Mouse (Mus musculus) ES-E14 (cell line): ENCODE data around the gene Tmem120b. TPM values are rescaled to one million over a fixed set of nuclear protein-coding genes. Genes with fewer than 3 reads are reported as not detected.

Experiments
- DNase-seq: peaks from one replicate; pipeline ENCODE4 v3.0.0-alpha.2; 2013; ENCODE audit warnings: low read depth, low spot score
- H3K27ac ChIP-seq: 2 replicates; pipeline ENCODE4 v1.5.1; 2012; ENCODE audit warnings: low read depth, mild to moderate bottlenecking, low read length, moderate library complexity, mixed read lengths; ENCODE audit not compliant: poor library complexity, insufficient read depth, severe bottlenecking
- H3K36me3 ChIP-seq: 2 replicates; pipeline ENCODE4 v1.6.1; 2012; ENCODE audit warnings: mild to moderate bottlenecking, low read length, moderate library complexity, mixed read lengths; ENCODE audit not compliant: control insufficient read depth, poor library complexity, insufficient read depth, severe bottlenecking
- H3K4me1 ChIP-seq, 2 experiments: fragments of 150-350 bp in 1 of 2; sonication (generic) in 1 of 2; 2 replicates each; pipeline ENCODE4 v1.6.1; 2012; ENCODE audit warnings: low read length in 2 of 2, mild to moderate bottlenecking in 1 of 2, mixed read lengths in 1 of 2; ENCODE audit not compliant: control insufficient read depth in 2 of 2, insufficient read depth in 2 of 2, poor library complexity in 1 of 2
- H3K4me3 ChIP-seq, 2 experiments: fragments of 150-350 bp in 1 of 2; sonication (generic) in 1 of 2; 2 replicates each; pipeline ENCODE4 v1.5.1; 2012; ENCODE audit warnings: low read length in 2 of 2, low read depth in 1 of 2, mild to moderate bottlenecking in 1 of 2, mixed read lengths in 1 of 2; ENCODE audit not compliant: insufficient read depth in 1 of 2, poor library complexity in 1 of 2, severe bottlenecking in 1 of 2
- H3K9ac ChIP-seq: 2 replicates; pipeline ENCODE4 v1.6.1; 2012; ENCODE audit warnings: low read depth, mild to moderate bottlenecking, low read length, mixed read lengths; ENCODE audit not compliant: poor library complexity, insufficient read depth, severe bottlenecking
- H3K9me3 ChIP-seq: fragments of 150-350 bp; sonication (generic); 2 replicates; pipeline ENCODE4 v1.6.1; 2012; ENCODE audit warnings: low read depth, mild to moderate bottlenecking, low read length; ENCODE audit not compliant: control insufficient read depth, insufficient read depth
- CHD2 ChIP-seq: IDR thresholded peaks from 2 replicates; pipeline ENCODE4 v1.6.1; 2014; ENCODE audit warnings: mild to moderate bottlenecking, low read depth, low read length, inconsistent platforms
- HCFC1 ChIP-seq: IDR thresholded peaks from 2 replicates; pipeline ENCODE4 v1.6.1; 2012; ENCODE audit warnings: low read length, inconsistent platforms, borderline replicate concordance; ENCODE audit not compliant: insufficient read depth
- MAFK ChIP-seq: IDR thresholded peaks from 2 replicates; pipeline ENCODE4 v1.6.1; 2014; ENCODE audit warnings: mild to moderate bottlenecking, low read depth, low read length, inconsistent platforms; ENCODE audit not compliant: insufficient read depth
- ZC3H11A ChIP-seq: IDR thresholded peaks from 2 replicates; pipeline ENCODE4 v1.6.1; 2012; ENCODE audit warnings: low read depth, mild to moderate bottlenecking, inconsistent platforms, low read length, borderline replicate concordance
- ZNF384 ChIP-seq: IDR thresholded peaks from 2 replicates; pipeline ENCODE4 v1.6.1; 2012; ENCODE audit warnings: low read depth, low read length, inconsistent platforms
- in situ Hi-C, 2 experiments: fragments of 600-800 bp; cut with MboI; formaldehyde crosslinking; loops; one replicate each; pipeline ENCODE4 v1.15.1; 2025; ENCODE audit warnings: low sequenced_read_pairs in 2 of 2, inconsistent platforms in 1 of 2; ENCODE audit not compliant: unreplicated experiment in 2 of 2
- total RNA-seq: library from RNA; depleted of rRNA; stranded (reverse); fragments of 300-350 nt; gene quantifications from 2 replicates; pipeline ENCODE4 v1.2.3, GENCODE M21; 2012

Gene Tmem120b
- total RNA-seq, 1 experiment: 21.9 TPM

- peak overlapping the region; percentile 67 to 70 for H3K4me3 ChIP-seq
- H3K4me1 ChIP-seq: peaks cover 2 to 4% of the 10 kb centered on the region in 2 experiments; a peak in 1 of 4 replicates
- H3K27ac ChIP-seq: peak overlapping the region; percentile 100
- in situ Hi-C loops: no loop called here
- TF ChIP-seq MAFK: no peak
- no peak for TF ChIP-seq CHD2
- no peak for TF ChIP-seq ZNF384
- TF ChIP-seq ZC3H11A: no peak
- TF ChIP-seq HCFC1: no peak
- H3K36me3 ChIP-seq: peaks cover 6% of the 10 kb centered on the region
- H3K9me3 ChIP-seq: no peaks in the 10 kb centered on the region
- H3K9ac ChIP-seq: peak overlapping the region; percentile 80
- no peak for DNase-seq
Observed at GRCm38 (mm10) chr5:123137910-123138229, 69.7 kb downstream of the Tmem120b start.

- in situ Hi-C loops: no loop called here
- no peaks in the 10 kb centered on the region for H3K9me3 ChIP-seq
- DNase-seq: peak; percentile 100
- H3K27ac ChIP-seq: peak overlapping the region; percentile 100
- H3K4me1 ChIP-seq: peaks cover 2 to 4% of the 10 kb centered on the region in 2 experiments; a peak in 1 of 4 replicates
- H3K4me3 ChIP-seq: peak overlapping the region; percentile 70 to 98
- TF ChIP-seq HCFC1 (no peak; the same call in 1 of the 2 replicates), CHD2 (peak; percentile 32; the same call in 1 of the 2 replicates), ZC3H11A (no peak)
- H3K9ac ChIP-seq: peak overlapping the region; percentile 99
- H3K36me3 ChIP-seq: peaks cover 6% of the 10 kb centered on the region
Observed at GRCm38 (mm10) chr5:123138230-123138911, 70.2 kb downstream of the Tmem120b start.

GRCm38 (mm10) chr5:123138953-123139721, 70.9 kb downstream of the Tmem120b start:
- in situ Hi-C loops: no loop called here
- Histone ChIP-seq H3K4me3 (peak overlapping the region; percentile 63 to 98), H3K9ac (peak overlapping the region; percentile 99), H3K9me3 (no peaks in the 10 kb centered on the region), H3K4me1 (peaks cover 2 to 6% of the 10 kb centered on the region in 2 experiments; a peak in 1 of 4 replicates), H3K27ac (peak overlapping the region; percentile 100), H3K36me3 (peaks cover 3% of the 10 kb centered on the region)
- no peak for DNase-seq
- TF ChIP-seq CHD2 (no peak), MAFK (peak; percentile 89), HCFC1 (no peak), ZC3H11A (no peak), ZNF384 (no peak)

GRCm38 (mm10) chr5:123139722-123140627, 71.8 kb downstream of the Tmem120b start:
- in situ Hi-C loops: no loop called here
- Histone ChIP-seq H3K9me3 (no peaks in the 10 kb centered on the region), H3K4me1 (peaks cover 3 to 6% of the 10 kb centered on the region in 2 experiments; a peak in 2 of 4 replicates), H3K9ac (peak overlapping the region; percentile 99), H3K4me3 (peak overlapping the region; percentile 63 to 98), H3K36me3 (peaks cover 6% of the 10 kb centered on the region; the same call in 1 of the 2 replicates), H3K27ac (peak overlapping the region; percentile 100)
- no peak for DNase-seq
- no peak for TF ChIP-seq CHD2
- no peak for TF ChIP-seq HCFC1
- no peak for TF ChIP-seq ZNF384
- TF ChIP-seq MAFK: no peak
- TF ChIP-seq ZC3H11A: no peak
